28 mouse cellular contexts compared by ENCODE assay signal in genomic region chr9:102345047-102345446, GRCm38 (mm10). TPM values are rescaled to one million over a fixed set of nuclear protein-coding genes. Genes with fewer than 3 reads are reported as not detected.
DNase-seq lines count a peak whose midpoint lies in the region; ATAC-seq lines count a peak whose summit lies in the region.
"Had no signal": no experiment of that assay in that cellular context is flagged by ENCODE, and none has a peak within 500 bp of the region (broad histone marks: within the 10 kb centered on the region; RNA-seq: fewer than 3 reads in every experiment).

No protein-coding gene starts in this region.

- WGBS in heart, embryonic 10.5 days, result 80% methylated on average over 9 of the region's 9 CpGs
- 81% methylated on average over 9 of the region's 9 CpGs for WGBS in midbrain, embryonic 14.5 days
- 77% methylated on average over 9 of the region's 9 CpGs for WGBS in midbrain, embryonic 15.5 days
- 80% methylated on average over 9 of the region's 9 CpGs for WGBS in limb, embryonic 10.5 days

- no peak overlapping the region for H3K4me2 ChIP-seq in midbrain, embryonic 14.5 days (ENCODE audit: low read length)
- no peak overlapping the region; the same call in 1 of the 2 replicates for H3K4me2 ChIP-seq in midbrain, embryonic 15.5 days
- H3K4me2 ChIP-seq: embryonic facial prominence, embryonic 12.5 days; heart, embryonic 12.5 days; hindbrain, embryonic 14.5 days; limb, embryonic 12.5 days; liver, embryonic 13.5 days had no signal

- no peaks in the 10 kb centered on the region for H3K36me3 ChIP-seq in heart, embryonic 10.5 days
- H3K36me3 ChIP-seq in midbrain, embryonic 14.5 days (ENCODE audit: control insufficient read depth, insufficient read depth, low read length), result no peaks in the 10 kb centered on the region
- H3K36me3 ChIP-seq in midbrain, embryonic 15.5 days (replicated peaks), result no peaks in the 10 kb centered on the region
- H3K36me3 ChIP-seq in limb, embryonic 10.5 days, result no peaks in the 10 kb centered on the region
- H3K36me3 ChIP-seq: embryonic facial prominence, embryonic 12.5 days; heart, embryonic 12.5 days; limb, embryonic 12.5 days; liver, embryonic 13.5 days had no signal

- H3K27me3 ChIP-seq in heart, embryonic 10.5 days (ENCODE audit: insufficient read depth, poor library complexity, severe bottlenecking), result peaks cover 77% of the 10 kb centered on the region
- H3K27me3 ChIP-seq in midbrain, embryonic 14.5 days (ENCODE audit: control insufficient read depth, insufficient read depth, low read length), result no peaks in the 10 kb centered on the region
- no peaks in the 10 kb centered on the region for H3K27me3 ChIP-seq in midbrain, embryonic 15.5 days (replicated peaks)
- H3K27me3 ChIP-seq in limb, embryonic 10.5 days (ENCODE audit: low read depth, poor library complexity, severe bottlenecking), result peaks cover 43% of the 10 kb centered on the region

- no peaks in the 10 kb centered on the region for H3K4me1 ChIP-seq in heart, embryonic 10.5 days
- peaks cover 53% of the 10 kb centered on the region for H3K4me1 ChIP-seq in midbrain, embryonic 14.5 days (ENCODE audit: control insufficient read depth, insufficient read depth, low read length)
- H3K4me1 ChIP-seq in midbrain, embryonic 15.5 days, result peaks cover 75% of the 10 kb centered on the region
- H3K4me1 ChIP-seq in limb, embryonic 10.5 days, result no peaks in the 10 kb centered on the region
- H3K4me1 ChIP-seq: embryonic facial prominence, embryonic 12.5 days; heart, embryonic 12.5 days; limb, embryonic 12.5 days; liver, embryonic 13.5 days had no signal

- DNase-seq in cerebellum, adult 9-10 months, result peak; percentile 38
- no peak for DNase-seq in cerebellum, postnatal 4 days (ENCODE audit: low spot score in 2 of 2)
- DNase-seq in heart, embryonic 10.5 days (ENCODE audit: low spot score), result peak; percentile 25
- no peak for DNase-seq in heart, adult 8-10 months (ENCODE audit: low spot score)
- DNase-seq in midbrain, embryonic 14.5 days, result peak; percentile 30
- peak; percentile 9 for DNase-seq in limb, embryonic 10.5 days (ENCODE audit: low spot score)
- DNase-seq: adrenal gland, postnatal 14 days; embryo, embryonic 11 days; gastrocnemius, postnatal 10 days; heart, postnatal 4 days; kidney, adult 11 months; kidney, postnatal 14 days; liver, embryonic 13.5 days; lung, adult 2 months; lung, postnatal 10 days; retina, postnatal 1 day; spleen, adult 18-20 months; thymus, adult 2 months; thymus, postnatal 36 days had no signal

- no peak overlapping the region for H3K27ac ChIP-seq in heart, embryonic 10.5 days
- H3K27ac ChIP-seq in midbrain, embryonic 14.5 days (replicated peaks; ENCODE audit: low read depth, low read length), result no peak overlapping the region
- no peak overlapping the region for H3K27ac ChIP-seq in midbrain, embryonic 15.5 days
- H3K27ac ChIP-seq in limb, embryonic 10.5 days, result no peak overlapping the region
- H3K27ac ChIP-seq: embryonic facial prominence, embryonic 12.5 days; hindbrain, embryonic 14.5 days; limb, embryonic 12.5 days; liver, embryonic 13.5 days; macrophage had no signal

- no peaks in the 10 kb centered on the region for H3K9me3 ChIP-seq in heart, embryonic 10.5 days
- H3K9me3 ChIP-seq in midbrain, embryonic 14.5 days (ENCODE audit: control insufficient read depth, low read length), result no peaks in the 10 kb centered on the region
- H3K9me3 ChIP-seq in midbrain, embryonic 15.5 days, result no peaks in the 10 kb centered on the region
- H3K9me3 ChIP-seq in limb, embryonic 10.5 days (replicated peaks), result no peaks in the 10 kb centered on the region
- H3K9me3 ChIP-seq: embryonic facial prominence, embryonic 12.5 days; heart, embryonic 12.5 days; limb, embryonic 12.5 days; liver, embryonic 13.5 days had no signal

- ATAC-seq in midbrain, embryonic 14.5 days (ENCODE audit: low FRiP score, low TSS enrichment), result no peak
- no peak for ATAC-seq in midbrain, embryonic 15.5 days (replicated peaks)
- ATAC-seq: CD4-positive, CD25-positive, alpha-beta regulatory T cell, adult 4 months; inflammation-experienced regulatory T-cells, adult 6 months had no signal

- H3K9ac ChIP-seq in midbrain, embryonic 14.5 days (replicated peaks; ENCODE audit: low read length), result no peak overlapping the region
- H3K9ac ChIP-seq in midbrain, embryonic 15.5 days, result no peak overlapping the region
- H3K9ac ChIP-seq: embryonic facial prominence, embryonic 12.5 days; heart, embryonic 12.5 days; hindbrain, embryonic 14.5 days; limb, embryonic 12.5 days; liver, embryonic 13.5 days had no signal

- no peak overlapping the region for H3K4me3 ChIP-seq in heart, embryonic 10.5 days
- H3K4me3 ChIP-seq in midbrain, embryonic 14.5 days (replicated peaks; ENCODE audit: low read depth, low read length), result no peak overlapping the region
- no peak overlapping the region for H3K4me3 ChIP-seq in midbrain, embryonic 15.5 days
- no peak overlapping the region for H3K4me3 ChIP-seq in limb, embryonic 10.5 days
- H3K4me3 ChIP-seq: embryonic facial prominence, embryonic 12.5 days; heart, embryonic 12.5 days; limb, embryonic 12.5 days; liver, embryonic 13.5 days had no signal

RNA-seq across cellular contexts. Expression of gene Ephb1, which starts 9.4 kb away (rescaled TPM):
- polyA plus RNA-seq in heart, embryonic 10.5 days (2016; fragmentation: Nextera tagmentation; extraction: Ambion mirVana), result 0.52 and 1.3 TPM in 2 replicates
- total RNA-seq in heart, adult 8-10 months (2022), result 10 to 100 TPM; 21.2 to 26.3 (median 24.3) TPM
- 93.9 and 96.1 TPM in 2 replicates for polyA plus RNA-seq in midbrain, embryonic 14.5 days (2014; fragmentation: Nextera tagmentation; extraction: Ambion mirVana)
- polyA plus RNA-seq in midbrain, embryonic 15.5 days (2015; fragmentation: Nextera tagmentation; extraction: Ambion mirVana), result 90.2 and 92.9 TPM in 2 replicates
- 1.1 and 1.2 TPM in 2 replicates for polyA plus RNA-seq in limb, embryonic 10.5 days (2016; fragmentation: Nextera tagmentation; extraction: Ambion mirVana)
- total RNA-seq: monocyte, adult 5-6 weeks had no signal
- polyA plus RNA-seq: CD4-positive, CD25-positive, alpha-beta regulatory T cell, adult 4 months; inflammation-experienced regulatory T-cells, adult 6 months; macrophage had no signal

Comparison
In these comparisons a context has a peak if more than half of its experiments do, and no peak if none do; other contexts are left out.
1. DNase-seq: peak in cerebellum, adult 9-10 months (single experiment), heart, embryonic 10.5 days (single experiment), midbrain, embryonic 14.5 days (single experiment) and limb, embryonic 10.5 days (single experiment); none in cerebellum, postnatal 4 days (0 of 2) and heart, adult 8-10 months (single experiment).
2. RNA of gene Ephb1, which starts 9.4 kb away (polyA plus RNA-seq): 93.9 to 96.1 TPM in midbrain, embryonic 14.5 days and 90.2 to 92.9 TPM in midbrain, embryonic 15.5 days; 0.52 to 1.3 TPM in heart, embryonic 10.5 days and 1.1 to 1.2 TPM in limb, embryonic 10.5 days; every median in the first group is over 10 times any median in the second.